ENCODE assay signal across 8 mouse cellular contexts in genomic region chr13:20207950-20208642, GRCm38 (mm10).
A peak's percentile ranks its signal among the peaks of the same experiment; 100 is the strongest.
DNase-seq lines count a peak whose midpoint lies in the region; ATAC-seq and TF ChIP-seq lines count a peak whose summit lies in the region.

No protein-coding gene starts in this region.

- no peaks in the 10 kb centered on the region for H3K27me3 ChIP-seq in spleen, adult 2 months (ENCODE audit: control insufficient read depth, insufficient read depth, low read length)
- H3K27me3 ChIP-seq in stomach, postnatal 0 days (ENCODE audit: control insufficient read depth, insufficient read depth, low read length), result no peaks in the 10 kb centered on the region

- WGBS in spleen, adult 2 months, result 26% methylated on average over 7 of the region's 7 CpGs
- WGBS in stomach, postnatal 0 days, result 39% methylated on average over 7 of the region's 7 CpGs

- TF ChIP-seq CTCF in spleen, adult 2 months (IDR thresholded peaks at IDR 0.05; ENCODE audit: extremely low read depth, insufficient read depth, insufficient read length, insufficient replicate concordance), result no peak
- peak; percentile 62 for TF ChIP-seq CTCF in stomach, postnatal 0 days (IDR thresholded peaks at IDR 0.05; ENCODE audit: low read depth)

- peak; percentile 57; the same call in 1 of the 2 replicates for ATAC-seq in stomach, postnatal 0 days (ENCODE audit: low FRiP score, low TSS enrichment)

- no peaks in the 10 kb centered on the region for H3K9me3 ChIP-seq in stomach, postnatal 0 days (ENCODE audit: control insufficient read depth, low read length)

- peaks cover 3% of the 10 kb centered on the region; the same call in 1 of the 2 replicates for H3K36me3 ChIP-seq in spleen, adult 2 months (ENCODE audit: control insufficient read depth, insufficient read depth, low read length)
- no peaks in the 10 kb centered on the region for H3K36me3 ChIP-seq in stomach, postnatal 0 days (ENCODE audit: control insufficient read depth, insufficient read depth, low read length)

- intact Hi-C loops in heart, postnatal 10 days (cut with DNase I), result no loop called here

- H3K4me2 ChIP-seq in stomach, postnatal 0 days (replicated peaks; ENCODE audit: low read depth), result no peak overlapping the region

- H3K9ac ChIP-seq in stomach, postnatal 0 days (ENCODE audit: low read length), result no peak overlapping the region

- no peak for TF ChIP-seq POLR2A in spleen, adult 2 months (IDR thresholded peaks at IDR 0.05; ENCODE audit: low read depth, low read length)

- peak; percentile 96 for DNase-seq in heart, adult 11 months
- no peak for DNase-seq in heart, postnatal 10 days
- peak in 1 of 2 experiments; percentile 12 for DNase-seq in spleen, adult 2 months (ENCODE audit: low read depth in 1 of 2, low spot score in 2 of 2)
- DNase-seq in spleen, postnatal 10 days (ENCODE audit: low spot score in 2 of 2), result no peak
- peak; percentile 39 for DNase-seq in kidney, postnatal 10 days
- no peak for DNase-seq in stomach, postnatal 0 days (ENCODE audit: low spot score)
- DNase-seq in layer of hippocampus, adult 11-12 months (ENCODE audit: low spot score), result no peak
- DNase-seq in urinary bladder, postnatal 14 days (ENCODE audit: low spot score), result no peak

- no peak overlapping the region for H3K4me3 ChIP-seq in spleen, adult 2 months (ENCODE audit: extremely low read depth, insufficient read depth, insufficient read length)
- no peak overlapping the region for H3K4me3 ChIP-seq in stomach, postnatal 0 days (ENCODE audit: low read depth, low read length)

- no peak for TF ChIP-seq EP300 in stomach, postnatal 0 days (optimal IDR thresholded peaks at IDR 0.05)

- peak overlapping the region; percentile 95 for H3K27ac ChIP-seq in spleen, adult 2 months (ENCODE audit: insufficient read depth, low read length)
- 0 out of 2 replicates have a peak overlapping the region, but pooled peaks have one; percentile 24 for H3K27ac ChIP-seq in stomach, postnatal 0 days (replicated peaks)

- peaks cover 19% of the 10 kb centered on the region for H3K4me1 ChIP-seq in spleen, adult 2 months (ENCODE audit: control insufficient read depth, insufficient read depth, insufficient read length)
- H3K4me1 ChIP-seq in stomach, postnatal 0 days (replicated peaks; ENCODE audit: control insufficient read depth, insufficient read depth), result no peaks in the 10 kb centered on the region

Comparison
In these comparisons a context has a peak if more than half of its experiments do, and no peak if none do; other contexts are left out.
1. DNase-seq: peak in heart, adult 11 months (single experiment) and kidney, postnatal 10 days (single experiment); none in heart, postnatal 10 days (0 of 2), spleen, postnatal 10 days (0 of 2), stomach, postnatal 0 days (single experiment), layer of hippocampus, adult 11-12 months (single experiment) and urinary bladder, postnatal 14 days (single experiment).